Mouse (Mus musculus): ENCODE measurements around the gene Prlhr. TPM values are rescaled to one million over a fixed set of nuclear protein-coding genes. Genes with fewer than 3 reads are reported as not detected.

Prlhr gene
- total and polyA plus RNA-seq, 3 experiments = not detected

- H3K4me3 ChIP-seq (replicated peaks in 1 of 3; ENCODE audit: low read depth in 2 of 3, low read length in 2 of 3, poor library complexity in 1 of 3) = no peak overlapping the region
- no peaks in the 10 kb centered on the region for H3K36me3 ChIP-seq (replicated peaks in 1 of 2; ENCODE audit: control insufficient read depth in 1 of 2, insufficient read depth in 1 of 2, low read length in 1 of 2)
- H3K4me1 ChIP-seq (ENCODE audit: control insufficient read depth in 1 of 2, insufficient read depth in 2 of 2) = no peaks in the 10 kb centered on the region; a peak in 1 of 4 replicates
- no peaks in the 10 kb centered on the region for H3K27me3 ChIP-seq (replicated peaks)
- dilution Hi-C loops (cut with MboI; ENCODE audit: extremely low pct_ligation_motif_present, extremely low pct_unique_long_range_greater_than_20kb, low sequenced_read_pairs) = no loop called here
- H3K4me2 ChIP-seq (ENCODE audit: insufficient read depth, low read depth, poor library complexity, severe bottlenecking) = no peak overlapping the region
- DNase-seq (ENCODE audit: extremely low read depth) = no peak
- no peaks in the 10 kb centered on the region for H3K79me2 ChIP-seq (replicated peaks; ENCODE audit: control insufficient read depth, extremely low read depth, insufficient read depth, poor library complexity, severe bottlenecking)
- TF ChIP-seq UBTF (IDR thresholded peaks at IDR 0.05; ENCODE audit: low read depth, low read length) (no peak), GABPA (IDR thresholded peaks at IDR 0.05; ENCODE audit: insufficient replicate concordance, low read depth, low read length) (no peak), CHD1 (IDR thresholded peaks at IDR 0.05; ENCODE audit: low read depth, low read length) (no peak), MEF2A (IDR thresholded peaks at IDR 0.05; ENCODE audit: borderline replicate concordance, low read depth, low read length) (no peak), PAX5 (IDR thresholded peaks at IDR 0.05; ENCODE audit: low read length) (no peak), KAT2A (IDR thresholded peaks at IDR 0.05; ENCODE audit: insufficient replicate concordance, low read length) (no peak), NRF1 (IDR thresholded peaks at IDR 0.05; ENCODE audit: low read depth, low read length) (no peak), RAD21 (IDR thresholded peaks at IDR 0.05; ENCODE audit: low read depth, low read length) (no peak), CTCF (conservative IDR thresholded peaks at IDR 0.05 in 1 of 2, IDR thresholded peaks at IDR 0.05 in 1 of 2; ENCODE audit: low read depth in 2 of 2, low read length in 2 of 2) (no peak), SIN3A (IDR thresholded peaks at IDR 0.05; ENCODE audit: low read length) (no peak), CHD2 (IDR thresholded peaks at IDR 0.05; ENCODE audit: low read length) (no peak), MAFK (IDR thresholded peaks at IDR 0.05; ENCODE audit: insufficient replicate concordance, low read length) (no peak), USF2 (conservative IDR thresholded peaks at IDR 0.05; ENCODE audit: low read depth, low read length) (no peak), E2F4 (IDR thresholded peaks at IDR 0.05; ENCODE audit: insufficient replicate concordance, low read depth, low read length) (no peak), MYC (IDR thresholded peaks at IDR 0.05; ENCODE audit: low read depth, low read length) (no peak), IRF4 (IDR thresholded peaks at IDR 0.05; ENCODE audit: low read depth, low read length) (no peak), MAZ (IDR thresholded peaks at IDR 0.05; ENCODE audit: low read depth, low read length) (no peak), POLR2AphosphoS2 (IDR thresholded peaks at IDR 0.05; ENCODE audit: low read depth, low read length) (no peak), JUND (conservative IDR thresholded peaks at IDR 0.05; ENCODE audit: low read depth, low read length) (no peak)
- in situ Hi-C loops (cut with MboI; ENCODE audit: low pct_ligation_motif_present, low pct_unique_long_range_greater_than_20kb, low sequenced_read_pairs) = no loop called here
- no peaks in the 10 kb centered on the region for H3K9me3 ChIP-seq (replicated peaks; ENCODE audit: low read length)
- H3K9ac ChIP-seq (ENCODE audit: insufficient read depth, low read depth) = no peak overlapping the region
- H3K27ac ChIP-seq (ENCODE audit: insufficient read depth, low read depth) = no peak overlapping the region
These were observed 32.1 kb upstream of the Prlhr start for GRCm38 (mm10) chr19:60500209-60500608.

DNA sequence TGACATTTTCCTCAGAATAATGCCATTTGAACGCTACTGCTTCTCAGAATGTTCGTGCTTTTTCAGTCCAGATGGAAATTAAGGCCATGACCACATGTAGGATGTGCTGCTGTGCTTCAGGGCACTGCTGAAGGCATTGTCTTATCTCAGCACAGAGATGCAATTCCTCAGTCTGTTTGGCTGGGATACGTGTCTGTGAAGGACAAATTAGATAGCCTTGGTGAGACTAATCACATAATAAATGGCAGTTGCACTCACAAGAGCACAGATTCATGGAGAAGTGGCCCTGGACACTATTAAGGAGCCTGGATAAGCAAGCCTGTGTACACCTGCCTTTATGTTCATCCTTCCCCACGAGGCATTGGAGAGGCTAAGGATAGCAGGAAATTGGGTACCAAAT is 29.1 kb upstream of the Prlhr start:
- dilution Hi-C loops (cut with MboI; ENCODE audit: extremely low pct_ligation_motif_present, extremely low pct_unique_long_range_greater_than_20kb, low sequenced_read_pairs) = no loop called here
- H3K4me1 ChIP-seq (ENCODE audit: control insufficient read depth in 1 of 2, insufficient read depth in 2 of 2) = no peaks in the 10 kb centered on the region
- H3K36me3 ChIP-seq (replicated peaks in 1 of 2; ENCODE audit: control insufficient read depth in 1 of 2, insufficient read depth in 1 of 2, low read length in 1 of 2) = no peaks in the 10 kb centered on the region
- no peaks in the 10 kb centered on the region for H3K79me2 ChIP-seq (replicated peaks; ENCODE audit: control insufficient read depth, extremely low read depth, insufficient read depth, poor library complexity, severe bottlenecking)
- H3K9me3 ChIP-seq (replicated peaks; ENCODE audit: low read length) = no peaks in the 10 kb centered on the region
- in situ Hi-C loops (cut with MboI; ENCODE audit: low pct_ligation_motif_present, low pct_unique_long_range_greater_than_20kb, low sequenced_read_pairs) = no loop called here
- no peak overlapping the region for H3K9ac ChIP-seq (ENCODE audit: insufficient read depth, low read depth)
- TF ChIP-seq CHD1 (IDR thresholded peaks at IDR 0.05; ENCODE audit: low read depth, low read length) (no peak), IRF4 (IDR thresholded peaks at IDR 0.05; ENCODE audit: low read depth, low read length) (no peak), ZKSCAN1 (IDR thresholded peaks at IDR 0.05; ENCODE audit: borderline replicate concordance, low read depth, low read length) (no peak), HCFC1 (IDR thresholded peaks at IDR 0.05; ENCODE audit: low read depth, low read length) (no peak), NELFE (IDR thresholded peaks at IDR 0.05; ENCODE audit: low read depth, low read length) (no peak), JUND (conservative IDR thresholded peaks at IDR 0.05; ENCODE audit: low read depth, low read length) (no peak), ZC3H11A (IDR thresholded peaks at IDR 0.05; ENCODE audit: low read depth, low read length) (no peak), MEF2A (IDR thresholded peaks at IDR 0.05; ENCODE audit: borderline replicate concordance, low read depth, low read length) (no peak), RAD21 (IDR thresholded peaks at IDR 0.05; ENCODE audit: low read depth, low read length) (no peak), MAX (IDR thresholded peaks at IDR 0.05; ENCODE audit: low read length) (no peak)
- H3K4me2 ChIP-seq (ENCODE audit: insufficient read depth, low read depth, poor library complexity, severe bottlenecking) = no peak overlapping the region
- H3K4me3 ChIP-seq (replicated peaks in 1 of 3; ENCODE audit: low read depth in 2 of 3, low read length in 2 of 3, poor library complexity in 1 of 3) = no peak overlapping the region
- no peak overlapping the region for H3K27ac ChIP-seq (ENCODE audit: insufficient read depth, low read depth)
- no peaks in the 10 kb centered on the region for H3K27me3 ChIP-seq (replicated peaks)
- no peak for DNase-seq (ENCODE audit: extremely low read depth)
